In genomic region chr11:108447148-108447547, GRCm38 (mm10) we compare ENCODE assay signal across 8 mouse cellular contexts. TPM values are rescaled to one million over a fixed set of nuclear protein-coding genes. Genes with fewer than 3 reads are reported as not detected.
DNase-seq lines count a peak whose midpoint lies in the region; ATAC-seq and TF ChIP-seq lines count a peak whose summit lies in the region.

No protein-coding gene starts in this region.

- no peak overlapping the region for H3K4me3 ChIP-seq in intestine, postnatal 0 days (ENCODE audit: low read depth, low read length)
- H3K4me3 ChIP-seq in intestine, embryonic 15.5 days (replicated peaks): no peak overlapping the region

- no peaks in the 10 kb centered on the region for H3K36me3 ChIP-seq in intestine, postnatal 0 days (ENCODE audit: control insufficient read depth, insufficient read depth)
- H3K36me3 ChIP-seq in intestine, embryonic 15.5 days: no peaks in the 10 kb centered on the region

- no peak overlapping the region for H3K27ac ChIP-seq in intestine, postnatal 0 days (ENCODE audit: low read depth, low read length)
- no peak overlapping the region for H3K27ac ChIP-seq in intestine, embryonic 15.5 days

- H3K9ac ChIP-seq in intestine, postnatal 0 days (ENCODE audit: low read depth, low read length): no peak overlapping the region
- H3K9ac ChIP-seq in intestine, embryonic 15.5 days: no peak overlapping the region

- no peak for ATAC-seq in intestine, postnatal 0 days
- ATAC-seq in intestine, embryonic 15.5 days: no peak

- no peaks in the 10 kb centered on the region for H3K27me3 ChIP-seq in intestine, postnatal 0 days (replicated peaks; ENCODE audit: control insufficient read depth, insufficient read depth, low read length)
- H3K27me3 ChIP-seq in intestine, embryonic 15.5 days (replicated peaks): no peaks in the 10 kb centered on the region

- no peak overlapping the region for H3K4me2 ChIP-seq in intestine, postnatal 0 days (replicated peaks; ENCODE audit: low read depth)
- no peak overlapping the region for H3K4me2 ChIP-seq in intestine, embryonic 15.5 days (replicated peaks)

- DNase-seq in right cerebral cortex, postnatal 4 days: peak; percentile 46
- no peak for DNase-seq in right cerebral cortex, postnatal 10 days (ENCODE audit: low spot score in 2 of 2)
- DNase-seq in c-Kit-positive CD71-positive TER-119-positive erythroid progenitor cells, embryonic 14.5 days (ENCODE audit: low spot score): peak; percentile 16
- peak; percentile 22 for DNase-seq in thymus, postnatal 25 days
- DNase-seq in gastrocnemius, postnatal 25 days: no peak
- no peak for DNase-seq in frontal cortex, postnatal 25 days (ENCODE audit: low spot score in 2 of 2)

- no peaks in the 10 kb centered on the region for H3K4me1 ChIP-seq in intestine, postnatal 0 days (replicated peaks; ENCODE audit: control insufficient read depth, insufficient read depth, low read length)
- no peaks in the 10 kb centered on the region for H3K4me1 ChIP-seq in intestine, embryonic 15.5 days (replicated peaks)

- peaks cover 5% of the 10 kb centered on the region; the same call in 1 of the 2 replicates for H3K9me3 ChIP-seq in intestine, postnatal 0 days (ENCODE audit: control insufficient read depth)
- no peaks in the 10 kb centered on the region for H3K9me3 ChIP-seq in intestine, embryonic 15.5 days

- peak; percentile 64 for TF ChIP-seq CTCF in intestine, postnatal 0 days (IDR thresholded peaks at IDR 0.05; ENCODE audit: low read depth)

RNA-seq across cellular contexts. Expression of gene Cep112, which starts 22.2 kb away (rescaled TPM):
- polyA plus RNA-seq in intestine, postnatal 0 days (2015; fragmentation: Nextera tagmentation; extraction: Ambion mirVana): 3.8 and 3.9 TPM in 2 replicates
- polyA plus RNA-seq in intestine, embryonic 15.5 days (2015; fragmentation: Nextera tagmentation; extraction: Ambion mirVana): 7.6 and 9.2 TPM in 2 replicates
- total RNA-seq in gastrocnemius, postnatal 25 days (2021): 1 to 10 TPM; 3.7 to 4.7 TPM

Comparison
In these comparisons a context has a peak if more than half of its experiments do, and no peak if none do; other contexts are left out.
1. DNase-seq: peak in right cerebral cortex, postnatal 4 days (single experiment), c-Kit-positive CD71-positive TER-119-positive erythroid progenitor cells, embryonic 14.5 days (single experiment) and thymus, postnatal 25 days (single experiment); none in right cerebral cortex, postnatal 10 days (0 of 2), gastrocnemius, postnatal 25 days (single experiment) and frontal cortex, postnatal 25 days (0 of 2).